Mouse (Mus musculus) lung, postnatal 0 days (tissue): Measurements from ENCODE around the gene Vwce. TPM values are rescaled to one million over a fixed set of nuclear protein-coding genes. Genes with fewer than 3 reads are reported as not detected.

Experiments
- ATAC-seq: fragments of 200-750 bp; cut with Nextera tagmentation; 2 replicates; pipeline ENCODE4 v1.8.0; 2017; ENCODE audit warnings: moderate library complexity
- DNase-seq: peaks from one replicate; pipeline ENCODE4 v3.0.0-alpha.2; 2016; ENCODE audit warnings: low spot score
- H3K27ac ChIP-seq: fragments of 300-500 bp; sonication (generic); 2 replicates; pipeline ENCODE4 v1.5.1; 2014; ENCODE audit warnings: antibody characterized with exemption, mild to moderate bottlenecking, low read length, mixed read lengths
- H3K27me3 ChIP-seq: fragments of 300-500 bp; sonication (generic); replicated peaks from 2 replicates; pipeline ENCODE4 v1.6.1; 2014; ENCODE audit warnings: low read length, mixed read lengths; ENCODE audit not compliant: insufficient read depth
- H3K36me3 ChIP-seq: fragments of 300-500 bp; sonication (generic); 2 replicates; pipeline ENCODE4 v1.6.1; 2014; ENCODE audit warnings: low read length, mixed read lengths; ENCODE audit not compliant: insufficient read depth
- H3K4me1 ChIP-seq: fragments of 300-500 bp; sonication (generic); 2 replicates; pipeline ENCODE4 v1.6.1; 2014; ENCODE audit warnings: antibody characterized with exemption, low read depth, low read length, mixed read lengths; ENCODE audit not compliant: insufficient read depth
- H3K4me2 ChIP-seq: fragments of 300-500 bp; sonication (generic); replicated peaks from 2 replicates; pipeline ENCODE4 v1.6.1; 2014; ENCODE audit warnings: low read depth, mild to moderate bottlenecking, low read length, moderate library complexity, mixed read lengths
- H3K4me3 ChIP-seq: fragments of 300-500 bp; sonication (generic); 2 replicates; pipeline ENCODE4 v1.5.1; 2014; ENCODE audit warnings: low read depth, low read length
- H3K9ac ChIP-seq: fragments of 300-500 bp; sonication (generic); replicated peaks from 2 replicates; pipeline ENCODE4 v1.6.1; 2014; ENCODE audit warnings: low read depth, mild to moderate bottlenecking
- H3K9me3 ChIP-seq: fragments of 300-500 bp; sonication (generic); 2 replicates; pipeline ENCODE4 v1.6.1; 2016; ENCODE audit warnings: low read length, mixed read lengths
- CTCF ChIP-seq: IDR thresholded peaks from 2 replicates; pipeline ENCODE4 v1.5.1; 2016; ENCODE audit warnings: antibody characterized with exemption, mild to moderate bottlenecking
- EP300 ChIP-seq: IDR thresholded peaks from 2 replicates; pipeline ENCODE4 v1.6.1; 2016; ENCODE audit warnings: antibody characterized with exemption, mild to moderate bottlenecking, control low read depth
- WGBS: fragments of 180-500 bp; shearing (Covaris S2); extraction: QIAGEN DNeasy Blood & Tissue Kit; methylation state at CpG from one replicate; pipeline ENCODE4 v1.1.7; 2014; 5-methylcytosine and 5-hydroxymethylcytosine counted together
- polyA plus RNA-seq: library from polyadenylated mRNA; unstranded; fragments of >200 nt; fragmentation: Nextera tagmentation; extraction: Ambion mirVana; gene quantifications from 2 replicates; pipeline ENCODE4 v1.2.1, GENCODE M21; 2015

The Vwce gene
- polyA plus RNA-seq, 1 experiment from 2014 or later, result not detected

- Histone ChIP-seq H3K4me2 (no peak overlapping the region), H3K27me3 (no peaks in the 10 kb centered on the region), H3K36me3 (no peaks in the 10 kb centered on the region), H3K9ac (no peak overlapping the region), H3K27ac (no peak overlapping the region), H3K9me3 (no peaks in the 10 kb centered on the region), H3K4me1 (no peaks in the 10 kb centered on the region), H3K4me3 (no peak overlapping the region)
- no peak for TF ChIP-seq EP300
- TF ChIP-seq CTCF, result no peak
- 46% methylated on average over 1 of the region's 1 CpGs for WGBS
- ATAC-seq, result no peak
- no peak for DNase-seq
Observed at GRCm38 (mm10) chr19:10673275-10673674, 39.3 kb downstream of the Vwce start.

- Histone ChIP-seq H3K9me3 (no peaks in the 10 kb centered on the region), H3K4me3 (no peak overlapping the region), H3K27ac (no peak overlapping the region), H3K4me2 (no peak overlapping the region), H3K4me1 (no peaks in the 10 kb centered on the region), H3K36me3 (no peaks in the 10 kb centered on the region), H3K9ac (no peak overlapping the region), H3K27me3 (no peaks in the 10 kb centered on the region)
- 70% methylated on average over 16 of the region's 16 CpGs for WGBS
- TF ChIP-seq EP300 (no peak), CTCF (no peak)
- DNase-seq, result no peak
- no peak for ATAC-seq
Observed at GRCm38 (mm10) chr19:10676656-10677055, 42.6 kb downstream of the Vwce start.

GRCm38 (mm10) chr19:10677915-10678771 is 44.1 kb downstream of the Vwce start, which contains the start of gene Pga5:
Gene Pga5, minus strand, starts transcription at chr19:10678071.
- H3K4me1 ChIP-seq, result no peaks in the 10 kb centered on the region
- H3K4me3 ChIP-seq, result no peak within 1 kb of the TSS
- no peaks in the 10 kb centered on the region for H3K36me3 ChIP-seq
- H3K27ac ChIP-seq, result no peak within 1 kb of the TSS
- TF ChIP-seq CTCF, result peak; percentile 96
- no peak for TF ChIP-seq EP300
- no peak within 1 kb of the TSS for H3K9ac ChIP-seq
- ATAC-seq (0 out of 2 replicates have a peak, but pooled peaks have one; percentile 55), DNase-seq (peak; percentile 84)
- H3K4me2 ChIP-seq, result no peak within 1 kb of the TSS
- no peaks in the 10 kb centered on the region for H3K9me3 ChIP-seq
- H3K27me3 ChIP-seq, result no peaks in the 10 kb centered on the region
- WGBS, result 19% methylated on average over 6 of the region's 6 CpGs

- Histone ChIP-seq H3K36me3 (no peaks in the 10 kb centered on the region), H3K27ac (no peak overlapping the region), H3K9me3 (no peaks in the 10 kb centered on the region), H3K4me3 (no peak overlapping the region), H3K4me2 (no peak overlapping the region), H3K9ac (no peak overlapping the region), H3K4me1 (no peaks in the 10 kb centered on the region), H3K27me3 (no peaks in the 10 kb centered on the region)
- WGBS, result 71% methylated on average over 1 of the region's 1 CpGs
- TF ChIP-seq EP300 (no peak), CTCF (no peak)
- ATAC-seq (no peak), DNase-seq (no peak)
Observed at GRCm38 (mm10) chr19:10678772-10679067, 44.7 kb downstream of the Vwce start.

- peak; percentile 50 for DNase-seq
- H3K4me1 ChIP-seq, result no peaks in the 10 kb centered on the region
- 43% methylated on average over 4 of the region's 4 CpGs for WGBS
- TF ChIP-seq EP300 (no peak), CTCF (peak; percentile 17)
- H3K27ac ChIP-seq, result no peak overlapping the region
- H3K4me2 ChIP-seq, result no peak overlapping the region
- no peak overlapping the region for H3K4me3 ChIP-seq
- H3K9ac ChIP-seq, result no peak overlapping the region
- no peak for ATAC-seq
- no peaks in the 10 kb centered on the region for H3K27me3 ChIP-seq
- H3K9me3 ChIP-seq, result no peaks in the 10 kb centered on the region
- no peaks in the 10 kb centered on the region for H3K36me3 ChIP-seq
Observed at GRCm38 (mm10) chr19:10681571-10681970, 47.6 kb downstream of the Vwce start.

- WGBS, result 91% methylated on average over 9 of the region's 9 CpGs
- Histone ChIP-seq H3K4me2 (no peak overlapping the region), H3K27ac (no peak overlapping the region), H3K4me1 (peaks cover 6% of the 10 kb centered on the region; the same call in 1 of the 2 replicates), H3K9ac (no peak overlapping the region), H3K27me3 (no peaks in the 10 kb centered on the region), H3K36me3 (no peaks in the 10 kb centered on the region), H3K4me3 (no peak overlapping the region), H3K9me3 (no peaks in the 10 kb centered on the region)
- DNase-seq (no peak), ATAC-seq (no peak)
- no peak for TF ChIP-seq EP300
- TF ChIP-seq CTCF, result no peak
Observed at GRCm38 (mm10) chr19:10685081-10685480, 51.1 kb downstream of the Vwce start.
